Mouse (Mus musculus) cerebellum, adult 9-11 months (tissue): ENCODE results near the gene Rpap3.

Source experiments
- DNase-seq: peaks from one replicate; pipeline ENCODE4 v3.0.0; 2022

Rpap3 gene

DNA sequence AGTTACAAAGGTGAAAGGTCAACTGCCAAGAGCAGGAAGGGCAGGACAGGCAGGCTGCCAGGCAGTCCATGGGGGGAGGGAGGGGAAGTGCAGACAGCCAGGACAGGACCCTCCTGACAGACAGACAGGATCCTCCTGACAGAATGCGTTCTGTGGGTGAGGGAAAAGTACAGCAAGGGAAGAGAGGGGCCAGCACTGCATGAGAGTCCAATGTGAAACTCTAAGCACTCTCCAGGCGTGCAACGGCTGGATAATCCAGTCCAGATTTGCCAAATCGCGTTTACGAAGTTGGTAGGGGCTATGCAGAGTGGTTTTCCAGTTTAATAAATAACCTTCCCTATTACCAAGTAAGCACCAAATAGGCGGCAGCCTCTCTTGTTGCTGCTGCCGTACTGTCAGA, 23.6 kb downstream of the Rpap3 start:
- no peak for DNase-seq

DNA sequence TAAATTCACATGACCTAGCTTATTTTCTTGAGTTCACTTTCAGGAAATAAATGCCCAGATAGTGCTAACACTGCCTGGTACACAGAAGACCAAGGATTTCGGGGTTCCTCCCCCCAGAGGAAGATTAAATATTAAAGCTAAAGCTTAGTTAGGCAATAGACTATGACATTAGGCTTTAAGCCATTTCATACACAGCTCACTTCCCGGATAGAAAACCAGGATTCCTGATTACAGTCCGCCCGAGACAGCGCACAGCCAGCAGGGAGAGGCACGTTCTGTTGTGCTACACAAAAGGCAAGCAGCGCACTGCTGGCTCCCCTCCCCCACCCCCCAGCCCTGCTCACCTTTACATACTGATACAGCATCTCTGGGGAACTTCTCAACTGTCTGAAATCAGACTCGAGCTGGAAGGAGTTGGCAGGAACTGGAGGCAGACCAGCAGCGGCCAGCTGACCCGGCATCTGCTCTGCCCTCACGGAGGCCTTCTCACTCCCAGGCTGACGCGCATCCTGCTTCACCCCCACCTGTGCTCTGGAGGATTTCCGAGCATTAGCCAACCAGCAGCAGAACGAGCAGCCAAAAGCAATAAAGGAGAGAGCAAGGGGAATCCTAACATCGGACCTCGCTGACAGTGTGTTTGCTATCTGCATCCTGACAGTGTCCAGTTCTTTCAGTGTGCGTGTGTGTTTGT, 25.5 kb downstream of the Rpap3 start:
- DNase-seq: no peak

DNA sequence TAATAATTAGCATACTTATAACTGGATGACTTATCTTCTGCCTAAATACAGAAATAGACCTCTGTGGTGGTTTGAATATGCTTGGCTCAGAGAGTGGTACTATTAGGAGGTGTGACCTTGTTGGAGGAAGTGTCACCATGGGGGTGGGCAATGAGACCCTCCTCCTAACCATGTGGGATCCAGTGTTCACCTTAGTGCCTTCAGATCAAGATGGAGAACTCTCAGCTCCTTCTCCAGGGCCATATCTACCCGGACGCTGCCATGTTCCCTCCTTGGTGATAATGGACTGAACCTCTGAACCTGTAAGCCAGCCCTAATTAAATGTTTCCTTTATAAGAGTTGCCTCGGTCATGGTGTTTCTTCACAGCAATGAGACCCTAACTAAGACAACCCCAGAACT, 28.3 kb downstream of the Rpap3 start:
- no peak for DNase-seq

DNA sequence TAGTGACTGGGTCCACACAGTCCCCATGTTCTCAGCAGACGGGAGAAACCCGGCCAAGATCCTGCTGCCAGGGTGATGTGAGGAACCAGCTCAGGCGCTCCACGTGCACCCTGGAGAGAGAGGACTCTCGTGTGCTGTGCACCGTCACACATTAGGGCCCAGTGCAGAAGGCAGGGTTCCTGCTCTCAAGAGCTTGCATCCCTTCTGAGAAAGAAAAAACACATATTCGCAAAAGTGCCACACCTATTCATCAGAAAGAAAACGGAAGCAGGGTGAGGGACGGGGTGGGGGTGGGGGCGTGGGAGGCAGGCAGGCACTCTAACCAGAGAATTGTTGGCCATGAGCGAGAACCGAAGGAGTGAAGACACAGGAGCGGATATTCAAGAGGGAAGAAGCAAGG, 29.7 kb downstream of the Rpap3 start:
- no peak for DNase-seq

DNA sequence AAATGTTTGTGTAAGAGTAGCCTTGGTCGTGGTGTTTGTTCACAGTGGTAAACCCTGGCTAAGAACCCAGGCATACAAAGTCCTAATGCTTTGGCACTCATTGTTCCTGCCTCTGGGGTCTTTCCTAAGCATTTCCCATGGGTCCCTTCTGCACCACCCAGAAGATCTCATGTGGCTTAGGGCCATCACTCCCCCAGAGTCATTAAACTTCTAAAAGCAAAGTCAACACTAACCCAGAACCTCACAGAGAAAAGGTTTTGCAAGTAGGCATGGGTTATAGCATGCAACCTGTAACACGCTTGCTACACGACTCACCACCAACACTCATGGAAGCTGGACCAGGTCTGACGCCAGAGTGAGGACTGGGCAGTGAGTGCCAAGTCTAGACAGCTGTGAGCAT, 31.2 kb downstream of the Rpap3 start:
- DNase-seq: no peak

DNA sequence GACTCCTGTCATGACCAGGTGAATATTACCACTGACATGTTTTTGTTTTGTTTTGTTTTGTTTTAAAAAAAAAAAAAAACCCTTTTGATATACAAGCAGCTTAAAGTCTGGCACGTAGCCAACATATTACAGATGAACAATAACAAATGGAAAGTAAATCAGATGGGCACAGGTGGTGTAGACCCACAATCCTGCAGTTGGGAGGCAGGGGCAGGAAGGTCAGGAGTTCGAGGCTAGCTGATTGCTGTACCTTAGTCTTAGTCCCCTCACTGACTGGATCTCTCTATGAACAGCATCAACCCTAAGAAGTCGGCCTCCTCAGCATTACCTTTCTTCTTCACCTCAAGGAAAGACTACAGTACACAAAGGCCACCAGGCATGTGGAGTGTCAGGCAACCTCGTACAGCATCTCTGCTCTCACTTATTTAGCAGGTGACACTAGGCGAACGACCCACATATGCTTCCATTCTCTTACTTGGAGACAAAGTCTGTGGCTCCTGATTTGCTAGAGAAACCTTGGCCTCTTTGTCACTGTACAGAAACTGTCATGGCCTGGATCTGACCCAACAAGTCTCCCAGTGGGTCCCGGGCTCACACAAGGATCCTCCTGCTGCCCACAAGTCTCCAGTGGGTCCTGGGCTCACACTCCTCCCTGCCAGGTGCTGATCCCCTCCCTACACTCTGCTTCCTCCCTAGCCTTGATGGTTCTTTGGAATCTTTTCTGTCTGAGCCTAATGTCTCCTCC, 32.2 kb downstream of the Rpap3 start:
- peak; percentile 19 for DNase-seq

DNA sequence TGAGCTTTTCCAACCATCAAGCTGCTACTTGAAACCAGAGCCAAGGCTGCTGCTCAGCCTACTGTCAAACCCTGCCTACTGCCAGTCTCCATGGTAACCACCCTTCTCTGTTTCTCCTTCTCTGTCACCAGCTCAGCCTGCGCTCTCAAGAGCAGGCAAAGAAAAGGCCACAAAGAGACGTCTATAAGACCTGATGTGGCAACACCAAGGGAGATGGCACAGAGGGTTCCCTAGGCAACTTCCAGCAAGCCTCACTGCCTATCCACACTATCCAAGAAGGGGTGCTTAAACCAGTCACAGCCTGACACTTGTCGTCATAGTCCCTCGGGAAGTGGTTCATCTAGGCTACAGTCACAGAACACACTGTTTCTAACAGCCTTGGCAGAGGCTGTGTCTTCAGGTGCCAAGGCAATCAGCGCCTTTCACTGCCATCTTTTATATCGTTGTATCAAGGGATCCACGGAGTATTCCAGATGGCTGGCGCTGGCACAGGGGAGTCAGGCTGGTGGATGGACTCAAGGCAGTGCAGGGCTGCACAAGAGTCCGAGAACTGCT, 33.3 kb downstream of the Rpap3 start:
- DNase-seq: peak; percentile 80

DNA sequence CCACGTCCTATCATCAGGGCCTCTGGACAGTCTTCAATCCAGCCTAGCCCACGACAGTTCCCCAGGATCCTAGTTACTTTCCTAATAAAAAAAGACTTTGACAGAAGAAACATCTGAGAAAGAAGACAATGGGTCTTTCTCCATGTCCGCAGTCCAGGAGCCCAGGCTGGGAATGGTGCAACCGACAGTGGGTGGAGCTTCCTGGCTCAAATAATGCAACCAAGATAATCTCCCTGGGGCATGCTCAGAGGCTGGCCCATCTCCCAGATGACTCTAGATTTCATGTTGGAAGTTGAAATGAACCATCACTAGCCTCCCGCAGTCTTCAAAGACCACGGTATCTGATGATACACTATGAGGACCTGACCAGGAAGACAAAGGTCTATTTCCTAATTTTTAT, 35.1 kb downstream of the Rpap3 start:
- no peak for DNase-seq

DNA sequence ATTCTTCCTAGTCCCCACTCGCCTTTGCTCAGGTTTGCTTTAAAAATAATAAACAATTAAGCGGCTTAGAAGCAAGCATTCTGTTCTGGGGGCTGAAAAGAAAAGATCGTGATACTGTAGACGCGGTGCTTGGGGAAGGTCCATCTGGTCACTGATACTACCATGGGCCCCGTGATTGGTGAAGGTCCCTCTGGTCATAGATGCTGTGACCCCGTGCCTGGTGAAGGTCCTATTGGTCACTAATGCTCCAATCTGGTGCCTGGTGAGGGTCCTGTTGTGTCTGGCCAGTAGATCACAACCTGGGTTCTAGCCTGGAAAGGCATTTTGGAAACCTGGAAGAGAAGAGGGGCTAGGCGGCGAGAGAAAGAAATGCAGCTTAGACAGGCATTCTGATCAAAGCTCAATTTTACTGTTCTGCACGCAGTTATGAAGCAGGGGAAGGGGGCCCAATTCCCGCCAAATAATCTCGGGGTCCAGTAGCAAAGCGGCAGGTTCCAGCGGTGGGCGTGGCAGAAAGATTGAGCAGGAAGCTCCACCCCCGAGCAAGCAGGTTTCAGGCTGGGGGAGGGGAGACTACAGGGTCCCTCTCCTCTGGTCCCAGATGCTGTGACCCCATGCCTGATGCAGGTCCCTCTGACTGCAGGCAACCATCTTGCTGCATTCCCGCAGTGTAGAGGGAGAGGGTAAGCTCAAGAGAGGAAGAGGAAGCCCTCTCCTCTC, 37.3 kb downstream of the Rpap3 start:
- DNase-seq: peak; percentile 14

DNA sequence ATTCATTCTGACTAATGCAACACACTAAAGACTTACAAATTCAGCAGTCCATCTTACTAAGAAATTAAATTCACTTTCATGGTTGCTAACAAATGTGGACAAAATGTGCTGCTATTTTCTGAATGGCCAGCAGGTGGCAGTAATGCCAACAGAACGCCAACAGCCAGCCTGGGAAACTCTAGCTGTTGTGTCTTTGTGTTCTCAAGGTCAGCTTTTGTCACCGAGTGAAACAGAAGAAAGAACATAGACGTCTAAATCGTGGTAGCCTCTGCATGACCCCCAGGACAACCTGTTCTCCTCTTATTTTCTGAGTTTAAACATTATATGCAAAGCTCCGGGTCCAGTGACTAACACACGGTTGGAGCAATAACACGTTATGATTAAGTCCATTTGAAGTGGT, 38.2 kb downstream of the Rpap3 start:
- DNase-seq: peak; percentile 50

DNA sequence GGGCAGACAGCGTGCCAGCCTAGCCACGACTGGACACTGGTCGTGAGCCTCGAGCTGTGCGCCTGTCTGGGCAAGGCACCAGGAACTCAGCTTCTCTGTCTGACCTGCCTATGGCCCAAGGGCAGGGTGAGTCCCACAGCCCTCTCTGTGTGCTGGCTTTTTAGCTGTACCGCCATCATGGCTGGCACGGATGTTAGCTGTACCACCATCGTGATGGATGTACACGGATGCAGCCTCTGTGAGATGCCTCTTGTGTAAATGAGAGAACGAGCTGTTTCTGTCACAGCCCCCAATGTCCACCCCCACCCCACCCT, 39.2 kb downstream of the Rpap3 start:
- DNase-seq: peak; percentile 8

DNA sequence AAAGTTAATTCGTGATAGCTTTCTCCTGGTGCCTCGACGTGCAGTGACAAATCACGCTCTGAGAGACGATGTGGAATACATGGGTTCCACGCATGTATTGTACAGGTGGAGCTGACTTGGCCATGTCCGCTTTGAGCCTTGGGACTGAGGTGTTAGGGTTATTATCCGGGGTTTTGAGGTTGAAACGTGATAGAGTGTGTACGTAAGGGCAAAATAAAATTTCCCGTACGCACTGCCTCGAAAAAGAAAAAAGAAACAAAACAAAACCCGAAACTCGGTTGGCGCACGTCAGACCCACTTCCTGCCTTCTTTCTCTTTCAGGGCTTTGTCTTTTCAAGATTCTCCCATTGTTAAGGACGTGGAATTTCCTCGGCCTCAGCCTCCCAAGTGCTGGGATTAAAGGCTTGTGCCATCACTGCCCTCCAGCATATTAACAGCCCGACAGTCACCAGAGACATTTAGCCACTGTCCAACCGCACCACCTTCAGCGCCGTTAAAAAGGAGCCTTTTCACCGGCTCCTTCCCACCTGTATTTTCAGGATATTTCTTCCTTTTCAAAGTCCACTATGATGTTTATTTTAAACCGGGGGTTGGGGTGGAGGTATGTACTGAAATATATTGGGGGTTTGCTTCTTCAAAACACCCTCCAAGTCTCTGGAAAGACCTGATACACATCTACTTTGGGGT, 39.7 kb downstream of the Rpap3 start:
- no peak for DNase-seq

DNA sequence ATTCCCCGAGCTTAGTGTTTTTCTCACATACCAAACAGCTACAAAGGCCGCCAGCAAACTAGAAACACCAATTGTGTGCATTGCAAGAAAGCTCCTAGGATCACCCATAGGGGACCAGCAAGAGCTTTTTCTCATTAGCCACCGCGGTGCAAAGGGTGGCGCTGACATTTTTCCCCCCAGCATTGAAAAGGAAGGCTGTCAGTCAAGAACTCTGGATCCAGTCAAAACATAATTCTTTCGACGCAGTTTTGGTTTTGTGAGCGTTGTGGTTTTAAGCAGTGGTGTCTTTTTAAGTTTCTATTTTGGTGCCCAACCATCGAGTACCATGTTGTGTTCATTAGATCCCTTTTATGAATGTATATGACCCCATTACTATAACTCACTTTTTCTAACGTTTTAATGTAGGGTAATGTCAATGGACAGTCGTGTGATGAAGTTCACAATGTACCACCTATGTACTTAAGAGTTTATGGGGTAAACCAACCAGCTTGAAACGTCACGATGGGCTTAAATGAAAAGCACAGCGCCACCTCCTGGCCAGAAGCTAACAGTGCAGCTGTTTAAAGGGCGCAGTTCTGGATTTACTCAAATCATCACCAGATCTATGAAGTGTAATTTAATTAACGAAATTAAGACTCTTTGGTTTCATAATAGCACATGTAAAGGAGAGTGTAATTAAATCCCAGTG, 40.5 kb downstream of the Rpap3 start:
- no peak for DNase-seq

DNA sequence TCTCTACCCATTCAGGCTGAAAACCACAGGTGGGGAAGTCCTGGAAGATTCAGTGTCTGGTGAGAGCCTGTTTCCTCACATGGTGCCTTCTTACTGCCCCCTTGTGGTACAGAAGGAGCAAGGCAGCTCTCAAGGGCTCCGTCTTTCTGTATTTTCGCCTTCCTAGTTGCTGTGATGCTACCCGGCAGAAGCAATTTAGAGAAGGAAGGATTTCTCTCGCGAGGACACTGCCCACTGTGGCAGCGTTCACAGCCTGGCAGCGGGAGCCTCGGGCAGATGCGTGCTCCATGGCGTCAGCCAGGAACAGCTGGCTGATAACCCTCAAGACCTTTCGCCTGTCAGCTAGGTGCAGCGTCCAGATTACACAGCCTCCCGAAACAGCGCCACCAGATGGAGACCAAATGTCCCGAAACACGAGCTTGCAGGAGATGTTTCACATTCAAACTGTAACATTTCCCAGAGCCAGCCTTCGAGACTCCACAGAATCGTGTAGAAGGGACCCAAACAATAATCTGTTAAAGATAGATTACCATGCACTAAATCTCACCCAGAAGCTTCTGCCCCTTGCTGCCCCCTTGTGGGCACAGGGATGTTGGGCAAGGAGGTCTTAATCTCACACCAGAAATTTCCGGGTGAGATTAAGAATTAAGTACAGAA, 41.7 kb downstream of the Rpap3 start:
- peak; percentile 73 for DNase-seq

DNA sequence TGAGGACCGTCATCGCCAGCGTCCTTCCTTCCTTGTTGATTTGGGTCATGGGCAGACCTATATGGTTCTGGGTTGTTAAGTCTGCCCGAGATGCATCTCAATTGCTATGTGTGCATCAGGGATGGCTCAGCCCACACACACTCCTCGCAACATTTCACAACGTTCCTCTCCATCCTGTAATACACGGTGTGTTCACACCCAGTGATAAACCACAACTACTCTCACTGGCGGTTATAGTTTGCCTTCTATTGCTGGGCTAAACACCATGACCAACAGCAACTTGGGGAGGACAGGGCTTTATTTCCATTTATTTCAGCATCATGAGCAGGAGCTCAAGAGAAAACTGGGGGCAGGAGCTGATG, 46.9 kb downstream of the Rpap3 start:
- no peak for DNase-seq

DNA sequence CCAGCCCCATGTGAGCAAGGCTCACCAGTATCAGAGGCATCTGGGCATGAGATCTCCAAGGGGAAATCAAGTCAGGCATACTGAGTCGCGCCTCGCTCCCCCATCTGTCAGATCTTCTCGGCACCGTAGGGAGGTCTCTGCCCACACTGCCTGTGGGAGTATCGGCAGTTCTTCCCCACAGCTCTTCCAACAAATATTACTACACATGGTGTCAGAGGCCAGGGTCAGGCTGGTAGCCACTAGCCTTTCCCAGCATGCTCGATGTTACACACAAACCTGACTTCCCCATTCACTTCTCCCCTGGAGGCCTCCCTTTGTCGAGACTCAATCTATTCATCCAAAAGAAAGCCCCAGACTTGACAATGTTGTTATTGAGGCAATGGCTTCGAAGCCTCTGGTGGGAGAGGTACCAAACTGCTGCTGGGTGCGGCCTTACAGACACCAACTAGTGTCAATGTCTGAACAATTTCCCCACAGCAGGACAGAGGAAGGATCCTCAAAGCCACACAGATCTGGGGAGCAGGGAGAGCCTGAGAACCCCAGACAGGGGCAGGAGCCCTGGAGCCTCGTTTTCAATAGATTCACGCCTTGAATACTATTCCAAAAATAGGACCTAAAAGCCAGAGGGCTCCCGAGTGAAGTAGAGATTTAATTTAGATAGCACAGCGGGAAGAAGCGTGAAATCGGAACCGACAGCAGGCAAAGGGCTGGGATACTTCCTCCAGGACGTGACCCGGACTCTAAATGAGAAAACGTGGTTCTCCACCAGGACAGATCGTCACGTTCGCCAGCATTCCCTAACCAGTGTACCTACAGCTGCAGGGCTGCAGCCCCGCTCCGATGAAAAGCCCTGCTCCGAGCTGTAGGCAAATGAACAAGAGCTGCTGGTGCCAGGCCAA, 47.5 kb downstream of the Rpap3 start:
- DNase-seq: no peak

DNA sequence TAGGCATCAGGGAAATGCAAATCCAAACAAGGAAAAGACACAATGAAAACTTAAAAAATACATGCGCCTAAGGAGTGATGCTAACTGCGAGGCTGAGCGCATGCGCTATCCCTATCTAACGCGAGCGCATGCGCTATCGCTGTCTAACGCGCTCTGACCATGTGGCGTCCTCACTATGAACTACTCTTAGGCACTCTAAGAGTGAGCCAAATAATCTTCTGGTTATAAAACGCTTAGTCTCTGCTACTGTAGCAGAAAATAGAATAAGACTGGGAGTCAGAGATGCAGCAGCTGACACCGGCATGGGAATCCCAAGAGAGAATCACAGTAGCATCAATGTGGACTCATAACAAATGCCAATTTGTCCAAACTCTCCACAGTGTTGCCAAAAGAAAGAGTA, 48.2 kb downstream of the Rpap3 start:
- no peak for DNase-seq

DNA sequence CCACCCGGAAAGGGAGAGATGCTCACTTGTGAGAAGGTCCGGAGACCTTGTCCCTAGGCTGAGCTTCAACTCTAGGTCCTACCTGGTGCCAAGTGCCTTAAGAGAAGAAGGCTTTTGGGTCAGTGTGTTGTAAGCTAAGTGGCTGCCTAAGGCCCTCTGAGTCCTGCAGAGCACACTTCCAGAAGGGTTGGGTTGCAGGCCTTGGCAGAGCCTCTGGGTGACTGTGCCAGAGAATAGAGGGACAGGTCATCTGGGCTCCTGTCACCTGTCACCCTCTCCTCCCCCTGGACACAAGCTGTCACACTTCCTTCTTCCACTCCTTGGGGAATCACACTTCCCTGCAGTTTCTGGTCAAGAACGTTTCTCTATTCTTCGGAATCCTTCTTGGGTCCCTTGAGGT, 55.9 kb downstream of the Rpap3 start:
- peak; percentile 69 for DNase-seq

DNA sequence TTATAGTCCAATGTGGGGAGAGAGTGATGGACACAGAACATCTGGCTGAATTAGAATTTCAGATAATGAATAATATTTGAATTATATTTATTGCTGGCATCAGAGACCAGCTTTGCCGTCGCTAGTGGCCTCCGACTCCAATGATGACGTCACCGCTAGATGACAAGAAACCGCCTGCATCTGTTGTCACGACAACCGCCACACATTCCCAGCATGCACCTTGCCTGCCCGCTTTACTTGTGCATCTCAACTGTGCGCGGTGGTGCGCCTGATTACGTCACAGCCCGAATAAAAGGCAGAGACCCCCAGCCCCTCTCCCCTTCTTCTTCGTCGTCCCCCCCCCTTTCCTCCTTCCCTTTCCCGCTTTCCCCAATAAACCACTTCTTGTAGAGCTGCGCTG, 57.4 kb downstream of the Rpap3 start:
- DNase-seq: peak; percentile 32

DNA sequence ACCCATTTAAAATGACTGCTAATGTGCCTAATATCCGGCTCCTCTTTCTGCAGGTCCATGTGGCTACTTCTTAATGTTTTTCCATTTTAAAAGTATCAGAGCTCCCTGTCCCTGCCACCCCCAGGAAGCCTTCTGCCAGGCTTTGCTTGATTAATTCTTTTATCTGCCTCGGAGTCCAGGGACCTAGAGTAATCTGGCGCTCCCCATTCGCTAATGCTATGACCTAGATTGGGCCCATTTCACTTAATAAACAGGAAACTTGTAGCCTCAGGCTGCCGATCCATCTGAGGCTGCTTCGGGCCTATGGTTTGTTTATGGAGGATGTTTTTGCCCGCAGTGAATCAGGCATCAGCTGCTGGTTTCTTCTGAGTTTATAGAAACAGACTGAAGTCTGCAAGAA, 59.2 kb downstream of the Rpap3 start:
- no peak for DNase-seq

DNA sequence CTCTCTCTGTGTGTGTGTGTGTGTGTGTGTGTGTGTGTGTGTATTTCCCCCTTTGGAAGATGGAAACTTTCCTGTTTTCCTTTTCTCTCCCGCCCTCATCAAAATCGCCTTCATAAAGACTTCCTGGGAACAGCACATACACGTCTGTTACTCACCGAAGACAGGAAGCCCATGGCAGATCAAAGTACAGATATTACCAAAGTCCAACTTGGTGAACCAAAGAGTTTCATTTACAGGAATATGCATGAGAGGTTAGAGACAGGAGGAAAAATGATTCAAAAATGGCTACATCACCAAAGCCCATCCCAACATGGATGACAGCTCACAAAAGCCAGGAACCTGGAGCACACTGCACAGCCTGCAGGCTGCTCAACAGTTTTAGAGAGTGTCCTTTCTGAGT, 61.6 kb downstream of the Rpap3 start:
- DNase-seq: no peak
